24 mouse cellular contexts compared by ENCODE assay signal in genomic region chr13:98367601-98368000, GRCm38 (mm10). TPM values are rescaled to one million over a fixed set of nuclear protein-coding genes. Genes with fewer than 3 reads are reported as not detected.
"Had no signal": no experiment of that assay in that cellular context is flagged by ENCODE, and none has a peak within 500 bp of the region (broad histone marks: within the 10 kb centered on the region; RNA-seq: fewer than 3 reads in every experiment).

No protein-coding gene starts in this region.

- H3K4me2 ChIP-seq: liver, embryonic 15.5 days; lung, embryonic 15.5 days; midbrain, embryonic 12.5 days; stomach, embryonic 15.5 days had no signal

- H3K4me1 ChIP-seq: liver, embryonic 15.5 days had no signal

- H3K4me3 ChIP-seq: liver, embryonic 15.5 days; lung, embryonic 15.5 days; megakaryocyte, embryonic 14.5 days; midbrain, embryonic 12.5 days; neural tube, embryonic 12.5 days; stomach, embryonic 15.5 days had no signal

- DNase-seq: liver, postnatal 0 days; lung, adult 2 months; lung, postnatal 14 days; lung, postnatal 36 days; midbrain, embryonic 14.5 days; right cerebral cortex, postnatal 14 days; thymus, adult 2 months; thymus, postnatal 25 days; thymus, postnatal 4 days had no signal

- H3K9me3 ChIP-seq: liver, embryonic 15.5 days; lung, embryonic 15.5 days; midbrain, embryonic 12.5 days; neural tube, embryonic 12.5 days; stomach, embryonic 15.5 days had no signal

- H3K36me3 ChIP-seq: liver, embryonic 15.5 days; lung, embryonic 15.5 days; midbrain, embryonic 12.5 days; neural tube, embryonic 12.5 days; stomach, embryonic 15.5 days had no signal

- H3K27ac ChIP-seq: liver, embryonic 15.5 days; lung, embryonic 15.5 days; macrophage; midbrain, embryonic 12.5 days; neural tube, embryonic 12.5 days; stomach, embryonic 15.5 days; stomach, postnatal 0 days had no signal

- ATAC-seq: liver, postnatal 0 days; lung, postnatal 0 days had no signal

- H3K9ac ChIP-seq: liver, embryonic 15.5 days; liver, postnatal 0 days; lung, embryonic 15.5 days; midbrain, embryonic 12.5 days; neural tube, embryonic 12.5 days; stomach, embryonic 15.5 days had no signal

RNA-seq across cellular contexts. Expression of gene Foxd1, which starts 13.6 kb away (rescaled TPM):
- total RNA-seq: megakaryocyte progenitor cell, adult 5-6 weeks; monocyte, adult 5-6 weeks; neutrophil, adult 5-6 weeks had no signal
- polyA plus RNA-seq: liver, embryonic 15.5 days; liver, postnatal 0 days; macrophage; spleen, adult 2 months; stomach, embryonic 15.5 days; stomach, postnatal 0 days; testis, adult 2 months; urinary bladder, adult 2 months had no signal
